Mouse (Mus musculus) fibroblast of lung, adult 2 months (primary cell): Measurements from ENCODE around the gene Ncbp1.

ENCODE experiments used
- DNase-seq: peaks from one replicate; pipeline ENCODE4 v3.0.0-alpha.2; 2011; ENCODE audit warnings: low read depth

Ncbp1 gene

DNA sequence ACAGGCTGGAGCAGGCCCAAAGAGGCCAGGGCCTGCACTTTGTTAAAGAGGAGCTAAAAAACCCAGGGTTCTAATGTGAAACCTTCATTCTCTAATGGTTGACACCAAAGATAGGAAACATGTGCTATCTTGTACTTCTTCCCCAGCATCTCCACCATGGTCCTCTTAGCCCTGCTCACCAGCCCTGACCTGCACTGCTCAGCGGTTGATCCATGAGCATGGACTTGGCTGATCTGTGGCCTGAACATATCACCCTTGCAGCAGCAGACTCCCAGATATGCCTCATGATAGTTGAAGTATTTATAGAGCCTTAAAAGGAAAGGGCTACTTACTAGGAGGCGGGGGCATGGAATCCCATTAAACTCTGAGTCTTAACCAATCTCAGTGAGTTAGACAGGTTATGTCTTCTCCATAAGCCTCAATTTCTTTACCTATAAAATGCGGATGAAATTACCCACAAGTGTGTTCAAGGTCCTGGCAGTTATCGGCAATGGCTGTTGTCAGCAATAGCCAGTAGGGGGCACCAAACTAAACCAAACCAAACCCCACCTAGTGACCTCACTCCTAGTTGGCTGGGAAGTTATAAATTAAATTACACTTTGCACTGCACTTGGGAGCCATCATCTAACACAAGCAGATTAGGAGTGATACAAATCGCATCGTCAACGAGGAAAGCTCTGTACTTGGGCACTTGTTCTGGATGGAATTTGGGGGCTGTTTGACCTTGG, 63.6 kb downstream of the Ncbp1 start:
- peak; percentile 25 for DNase-seq

DNA sequence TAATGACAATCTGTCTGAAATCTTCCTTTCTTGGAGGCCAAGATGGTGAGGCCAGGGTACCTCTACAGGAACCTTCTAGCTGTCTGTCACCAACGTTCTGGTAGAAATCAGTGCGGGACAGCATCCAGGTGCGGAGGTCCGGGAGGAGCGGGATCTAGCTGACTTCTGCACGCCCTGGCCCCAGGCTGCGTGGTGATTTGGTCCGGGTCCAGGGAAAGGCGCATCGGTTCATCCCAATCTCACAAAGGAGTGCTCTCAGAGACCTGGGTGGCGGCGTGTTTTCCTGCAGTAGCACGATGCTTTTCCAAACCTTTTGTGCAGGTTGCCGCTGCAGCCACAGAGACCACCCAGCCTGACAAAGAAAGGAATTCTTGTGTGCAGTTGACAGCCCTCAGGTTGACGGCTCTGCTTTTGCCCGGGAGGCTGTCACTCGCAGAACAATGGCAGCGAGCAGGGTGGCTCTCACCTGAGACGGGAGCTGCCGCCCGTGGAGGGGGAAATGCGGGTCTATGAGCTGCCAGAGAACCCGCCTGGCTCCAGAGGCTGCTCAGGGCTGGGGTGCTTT, 64.2 kb downstream of the Ncbp1 start:
- no peak for DNase-seq

DNA sequence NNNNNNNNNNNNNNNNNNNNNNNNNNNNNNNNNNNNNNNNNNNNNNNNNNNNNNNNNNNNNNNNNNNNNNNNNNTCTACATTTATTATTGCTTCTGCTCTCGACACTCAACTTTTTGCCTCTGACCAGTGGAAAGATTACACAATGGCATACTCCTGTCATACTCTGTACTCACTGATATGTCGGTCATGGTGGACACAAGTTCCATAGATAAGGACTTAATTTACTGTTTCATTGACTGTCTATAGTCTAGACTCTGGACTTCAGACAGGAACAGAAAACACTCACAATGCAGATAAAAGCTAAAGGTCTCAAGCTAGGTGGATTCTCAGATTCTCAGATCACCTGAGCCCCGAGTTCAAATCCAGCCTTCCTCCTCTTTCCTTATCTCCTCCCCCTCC, 82.7 kb downstream of the Ncbp1 start:
- DNase-seq = no peak
